Mouse (Mus musculus): ENCODE data around the gene Kmt5b.

Gene Kmt5b

DNA sequence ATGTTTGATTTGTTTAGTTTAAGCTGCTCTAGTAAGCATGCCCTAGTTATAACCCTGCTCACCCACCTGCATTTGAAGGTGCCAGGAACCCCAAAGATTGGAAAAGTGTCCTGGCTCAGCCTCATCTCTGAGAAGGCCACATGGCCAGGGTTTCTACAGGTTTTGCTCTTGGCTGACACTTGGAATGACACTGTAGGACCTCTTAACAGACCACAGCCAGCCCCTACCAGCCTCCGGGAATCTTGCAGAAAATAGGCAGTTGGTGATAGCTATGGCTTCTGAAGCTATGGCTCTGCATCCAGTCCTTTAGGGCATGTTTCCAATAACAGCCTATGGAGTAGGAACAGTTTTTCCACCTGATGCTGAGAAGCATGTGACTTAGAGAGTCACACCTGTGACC, 77.6 kb downstream of the Kmt5b start:
- peak; percentile 39 to 58 for DNase-seq

DNA sequence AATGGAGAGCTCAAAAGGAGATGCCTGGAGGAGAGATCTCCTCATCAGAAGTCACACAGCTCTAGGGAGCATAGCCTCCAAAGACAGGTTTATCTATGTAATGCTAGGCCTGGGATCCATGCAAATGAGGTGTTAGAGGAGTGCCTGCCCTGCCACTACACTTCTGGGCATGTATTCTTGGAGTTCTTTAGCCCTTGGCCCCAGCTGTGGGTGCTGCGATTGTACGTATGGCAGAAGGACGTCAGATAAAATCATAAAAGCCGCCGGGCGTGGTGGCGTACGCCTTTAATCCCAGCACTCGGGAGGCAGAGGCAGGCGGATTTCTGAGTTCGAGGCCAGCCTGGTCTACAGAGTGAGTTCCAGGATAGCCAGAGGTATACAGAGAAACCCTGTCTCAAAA, 78.1 kb downstream of the Kmt5b start:
- peak; percentile 31 to 38 for DNase-seq

DNA sequence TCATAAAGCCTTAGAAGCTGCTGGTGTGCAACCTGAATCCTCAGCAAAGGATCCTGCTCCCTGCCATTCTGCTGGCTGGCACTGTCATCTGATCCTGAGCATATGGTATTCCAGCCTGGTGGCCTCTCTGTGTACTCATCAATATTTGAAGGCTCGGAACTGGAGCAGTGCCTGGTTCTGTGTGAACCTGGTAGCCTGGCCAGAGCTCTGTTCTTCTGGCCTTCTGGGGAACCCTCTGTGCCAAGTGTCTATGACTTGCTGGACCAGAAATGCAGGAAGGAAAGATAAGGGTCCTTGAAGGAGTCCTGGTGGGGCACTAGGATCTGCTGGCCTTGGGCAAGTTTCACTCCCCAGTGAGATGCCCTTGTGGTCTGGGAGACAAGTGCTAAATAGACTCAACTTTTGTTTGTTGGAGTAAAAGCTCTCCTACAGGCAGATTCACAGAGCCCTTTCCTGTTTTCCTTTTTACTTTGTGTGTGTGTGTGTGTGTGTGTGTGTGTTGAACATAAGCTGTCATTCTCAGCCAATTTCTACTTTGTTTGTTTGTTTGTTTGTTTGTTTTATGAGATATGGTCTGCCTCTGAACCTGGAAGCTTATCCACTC, 78.7 kb downstream of the Kmt5b start:
- DNase-seq, result peak; percentile 92 to 94

DNA sequence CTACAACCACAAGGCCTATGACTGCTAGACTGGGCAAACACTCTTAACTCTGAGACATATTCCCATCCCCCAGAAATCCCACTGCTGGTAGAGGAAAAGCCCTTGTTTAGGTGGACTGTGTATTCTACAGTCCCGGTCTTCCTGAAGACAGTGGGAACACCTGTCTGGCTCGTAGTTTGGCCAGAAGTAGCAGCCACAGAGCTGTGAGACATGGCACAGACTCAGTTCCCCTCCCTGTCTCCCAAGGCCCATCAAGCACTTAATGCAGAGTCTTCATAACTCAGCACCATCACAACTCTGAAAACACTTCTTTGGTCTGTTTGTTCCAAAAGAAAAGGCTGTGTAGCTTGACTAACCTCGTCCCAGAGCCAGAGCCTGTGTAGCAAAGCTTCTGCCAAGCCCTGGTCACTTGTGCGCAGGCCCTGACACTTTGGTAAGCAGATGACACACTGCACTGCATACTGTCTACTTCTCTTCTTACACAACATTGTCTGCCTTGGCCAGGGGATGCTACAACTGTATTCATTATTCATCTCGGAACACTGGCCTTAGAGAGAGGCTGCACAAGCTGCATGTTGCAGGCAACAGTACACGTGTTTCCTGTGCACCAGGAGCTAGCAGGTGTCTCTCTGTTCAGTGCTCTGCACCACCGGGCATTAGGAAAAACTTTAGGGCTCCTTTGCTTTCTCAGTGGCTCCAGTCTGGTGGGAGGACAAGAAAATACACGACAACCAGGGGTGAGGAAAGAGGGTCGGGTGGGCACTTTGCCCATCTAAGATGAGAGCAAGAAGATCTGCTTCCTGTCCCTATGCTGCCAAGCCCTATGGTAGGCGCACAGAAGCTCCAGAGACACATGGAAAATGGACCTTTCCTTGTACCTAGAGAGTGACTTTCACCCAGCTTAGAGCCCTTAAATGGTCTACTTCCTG, 79.7 kb downstream of the Kmt5b start:
- DNase-seq, result peak; percentile 37 to 42

DNA sequence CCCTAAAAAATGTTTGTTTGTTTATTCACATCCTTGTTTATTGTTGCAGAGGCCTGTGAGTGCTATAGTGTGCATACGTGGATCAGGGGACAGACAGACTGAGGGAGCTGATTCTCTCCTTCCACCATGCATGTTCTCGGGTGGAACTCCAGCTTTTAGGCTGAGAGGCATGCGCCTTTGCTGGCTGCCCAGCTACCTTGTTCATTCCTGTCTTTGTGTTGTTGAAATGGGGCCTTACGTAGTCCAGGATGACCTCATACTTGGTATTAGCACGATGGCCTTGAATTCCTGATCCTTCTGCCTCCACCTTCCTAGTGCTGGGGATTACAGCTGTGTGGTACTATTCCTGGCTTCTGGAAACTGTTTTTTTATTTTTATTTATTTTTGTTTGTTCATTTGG, 80.5 kb downstream of the Kmt5b start:
- DNase-seq, result peak in 1 of 2 experiments; percentile 17

DNA sequence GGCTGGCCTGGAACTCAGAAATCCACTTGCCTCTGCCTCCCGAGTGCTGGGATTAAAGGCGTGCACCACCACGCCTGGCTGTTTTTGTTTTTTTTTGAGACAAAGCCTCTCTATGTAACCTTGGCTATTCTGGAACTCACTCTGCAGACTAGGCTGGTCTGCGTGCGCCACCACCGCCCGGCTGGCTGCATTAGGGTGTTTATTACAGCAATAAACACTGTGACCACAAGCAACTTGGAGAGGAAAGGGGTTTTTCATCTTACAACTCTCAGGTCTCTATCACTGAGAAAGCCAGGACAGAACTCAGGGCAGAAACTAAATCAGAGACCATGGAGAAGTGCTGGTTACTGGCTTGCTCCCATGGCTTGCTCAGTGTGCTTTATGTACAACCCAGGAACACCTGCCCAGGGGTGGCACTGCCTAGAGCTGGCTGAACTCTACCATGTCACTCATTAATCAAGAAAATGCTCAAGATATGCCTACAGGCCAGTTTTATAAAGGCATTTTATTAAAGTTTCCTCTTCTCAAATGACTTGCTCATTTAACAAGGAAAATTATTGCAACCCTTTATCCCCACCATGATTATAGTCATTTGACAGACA, 81.1 kb downstream of the Kmt5b start:
- peak in 1 of 2 experiments; percentile 11 for DNase-seq

DNA sequence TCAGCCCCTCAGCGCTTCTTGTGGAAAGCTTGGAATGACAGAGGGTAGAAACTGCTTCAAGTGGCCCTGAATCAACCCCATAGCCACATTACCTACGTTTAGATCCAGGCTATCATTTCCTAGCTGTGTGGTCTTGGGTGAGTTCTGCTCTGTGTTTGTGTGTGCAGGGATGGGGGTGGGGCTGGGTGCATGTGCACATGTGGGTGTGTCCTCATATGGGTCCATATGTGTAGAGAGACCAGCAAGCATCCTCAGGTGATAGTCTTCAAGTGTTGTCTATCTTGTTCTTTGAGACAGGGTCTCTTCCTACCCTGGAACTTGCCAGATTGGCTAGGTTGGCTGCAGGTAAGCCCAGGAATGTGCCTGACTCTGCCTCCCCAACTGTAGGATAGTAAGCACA, 82.0 kb downstream of the Kmt5b start:
- peak in 1 of 2 experiments; percentile 4 for DNase-seq

DNA sequence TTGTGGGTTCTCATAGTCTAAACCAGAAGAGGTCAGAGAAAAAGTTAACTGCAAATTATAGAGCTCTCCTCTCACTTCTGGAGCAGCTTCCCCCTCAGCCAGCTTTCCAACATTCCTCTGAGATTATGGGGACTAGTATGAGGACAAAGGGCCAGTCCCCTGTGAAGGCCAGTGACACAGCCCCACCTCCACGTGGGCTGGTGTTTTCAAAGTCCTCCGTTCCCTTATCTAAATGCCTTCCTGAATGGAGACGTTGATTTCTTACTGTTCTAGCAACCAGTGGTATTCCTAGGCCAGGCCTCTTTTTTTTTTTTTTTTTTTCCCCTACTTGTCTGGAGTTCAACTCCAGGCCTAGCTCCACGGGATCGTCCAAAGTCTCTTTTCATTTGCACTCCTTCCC, 82.9 kb downstream of the Kmt5b start:
- DNase-seq, result no peak

DNA sequence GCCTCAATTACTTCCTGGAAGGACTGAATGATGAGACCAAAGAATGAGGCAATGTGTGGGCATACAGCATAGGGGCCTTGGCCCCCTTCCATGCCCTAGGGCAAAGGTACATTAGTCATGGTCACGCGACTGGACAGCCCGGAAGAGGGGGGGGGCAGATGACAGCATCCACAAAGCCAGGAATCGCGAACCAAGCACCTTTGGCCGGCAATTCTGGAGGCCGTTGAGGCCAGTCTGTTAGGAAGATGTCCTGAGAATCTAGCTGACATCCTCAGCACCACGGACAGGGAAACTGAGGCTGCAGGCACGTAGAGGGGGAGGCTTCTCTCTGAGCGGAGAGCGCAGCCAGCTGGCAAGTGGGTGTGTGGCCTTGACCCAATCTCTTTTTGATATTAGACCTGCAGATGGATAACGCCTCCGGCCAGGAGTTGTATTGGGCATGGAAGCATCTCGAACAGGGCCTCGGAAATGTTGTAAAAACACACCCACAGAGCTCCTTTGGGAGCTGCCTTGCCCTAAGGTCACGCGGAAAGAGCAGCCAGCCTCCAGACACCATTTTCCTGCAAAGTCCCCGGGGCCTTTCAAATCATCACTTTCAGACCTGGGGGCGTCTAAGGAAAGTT, 83.7 kb downstream of the Kmt5b start:
- peak; percentile 55 to 72 for DNase-seq

DNA sequence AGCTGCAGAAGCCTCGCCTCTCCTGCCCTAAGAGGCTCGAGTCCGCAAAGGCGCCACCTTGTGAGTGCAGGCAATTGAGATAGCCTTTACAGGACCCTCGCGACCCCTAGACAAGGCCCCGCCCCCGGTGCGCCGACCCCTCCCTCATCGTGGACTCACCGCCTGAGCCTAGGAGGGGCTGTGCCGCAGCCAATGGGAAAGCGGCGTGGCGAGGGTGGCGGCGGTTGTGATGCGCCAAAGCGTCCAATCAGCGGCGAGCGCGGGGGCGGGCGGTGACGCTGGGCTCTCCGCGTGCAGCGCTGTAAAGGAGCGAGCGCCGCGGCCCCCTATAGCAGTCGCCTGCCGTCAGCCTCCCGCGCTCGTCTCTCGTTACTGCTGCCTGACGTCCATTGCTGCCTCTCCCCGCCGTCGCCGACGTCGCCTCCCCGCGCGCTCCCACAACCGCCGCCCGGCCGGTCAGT, 84.3 kb downstream of the Kmt5b start, which contains the start of gene Chka:
Gene Chka, plus strand, starts transcription at position 272 of the 461 bp plus-strand sequence.
- DNase-seq, result peak; percentile 99

DNA sequence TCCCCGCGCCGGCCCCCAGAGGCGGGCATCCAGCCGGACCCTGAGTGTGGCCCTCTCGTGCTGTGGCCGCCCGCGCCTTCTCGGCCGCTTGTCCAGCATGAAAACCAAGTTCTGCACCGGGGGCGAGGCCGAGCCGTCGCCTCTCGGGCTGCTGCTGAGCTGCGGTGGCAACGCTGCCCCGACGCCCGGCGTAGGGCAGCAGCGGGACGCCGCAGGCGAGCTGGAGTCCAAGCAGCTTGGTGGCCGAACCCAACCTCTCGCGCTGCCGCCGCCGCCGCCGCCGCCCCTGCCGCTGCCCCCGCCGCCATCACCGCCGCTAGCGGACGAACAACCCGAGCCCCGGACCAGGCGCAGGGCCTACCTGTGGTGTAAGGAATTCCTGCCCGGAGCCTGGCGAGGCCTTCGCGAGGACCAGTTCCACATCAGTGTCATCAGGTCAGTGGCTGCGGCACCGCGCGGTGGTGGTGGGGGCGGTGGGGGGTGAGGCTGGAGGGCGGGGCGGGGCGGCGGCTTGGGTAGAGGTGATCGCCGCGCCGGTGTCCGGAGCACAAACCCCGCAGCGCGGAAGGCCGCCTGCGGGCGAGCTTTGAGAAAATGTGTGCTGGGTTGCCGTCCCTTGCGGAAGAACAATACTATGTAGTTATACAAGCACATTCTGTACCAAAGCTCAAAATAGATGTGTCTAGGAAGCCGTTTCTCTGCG, 84.9 kb downstream of the Kmt5b start:
- peak; percentile 80 to 83 for DNase-seq

DNA sequence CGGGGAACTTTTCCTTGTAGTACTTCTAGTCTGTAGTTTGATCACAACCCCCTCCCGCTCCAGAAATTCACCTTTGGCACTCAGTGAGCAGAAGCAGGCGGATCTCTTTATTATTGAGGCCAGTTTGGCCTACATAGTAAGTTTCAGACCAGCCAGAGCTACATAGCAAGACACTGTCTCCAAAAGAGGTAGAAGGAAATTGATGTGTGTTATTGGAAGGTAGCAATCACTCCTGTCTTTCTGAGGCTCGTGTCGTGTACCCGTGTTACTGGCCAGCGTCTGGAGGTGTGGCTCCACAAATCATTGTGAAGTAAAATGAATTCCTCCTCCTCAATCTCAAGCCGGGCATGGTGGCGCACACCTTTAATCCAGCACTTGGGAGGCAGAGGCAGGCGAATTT, 85.9 kb downstream of the Kmt5b start:
- DNase-seq, result no peak

DNA sequence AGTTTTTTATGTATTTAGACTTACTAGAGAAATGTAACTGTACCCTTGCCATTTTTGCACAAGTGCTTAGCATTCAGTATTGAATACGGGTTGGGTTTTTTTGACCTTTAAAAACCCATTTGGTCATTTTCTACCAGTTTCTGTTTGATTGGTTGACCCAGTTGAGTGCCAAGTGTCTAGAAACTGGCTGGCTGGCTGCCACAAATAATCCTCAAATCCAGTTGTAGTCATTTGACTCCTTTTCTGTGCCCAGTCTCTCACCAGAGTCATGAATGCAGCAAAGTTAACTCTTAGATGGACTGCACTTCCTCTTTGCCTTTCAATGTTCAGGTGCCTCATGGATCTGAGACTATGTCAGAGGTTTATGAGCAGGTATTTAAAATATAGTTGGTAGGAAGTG, 86.7 kb downstream of the Kmt5b start:
- peak in 1 of 2 experiments; percentile 60 for DNase-seq

DNA sequence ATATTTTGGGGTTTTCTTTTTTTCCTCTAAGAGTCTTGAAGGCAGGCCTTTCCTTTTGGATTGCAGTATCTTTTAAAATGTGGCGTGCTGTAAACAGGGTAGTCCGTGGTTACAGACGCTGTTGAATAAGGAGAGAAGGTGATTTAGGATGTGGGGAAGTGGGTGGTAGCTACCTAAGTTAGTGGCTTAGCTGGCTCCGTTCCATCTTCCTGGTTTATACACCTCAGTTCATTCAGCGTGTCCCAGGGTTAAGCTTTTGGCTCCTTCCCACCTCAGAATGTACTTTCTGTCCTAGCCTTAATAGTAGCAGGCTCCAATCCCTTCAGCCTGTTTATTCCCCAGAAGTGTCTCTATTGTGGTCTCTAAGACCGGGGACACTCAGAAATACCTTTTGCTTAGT, 87.9 kb downstream of the Kmt5b start:
- no peak for DNase-seq

DNA sequence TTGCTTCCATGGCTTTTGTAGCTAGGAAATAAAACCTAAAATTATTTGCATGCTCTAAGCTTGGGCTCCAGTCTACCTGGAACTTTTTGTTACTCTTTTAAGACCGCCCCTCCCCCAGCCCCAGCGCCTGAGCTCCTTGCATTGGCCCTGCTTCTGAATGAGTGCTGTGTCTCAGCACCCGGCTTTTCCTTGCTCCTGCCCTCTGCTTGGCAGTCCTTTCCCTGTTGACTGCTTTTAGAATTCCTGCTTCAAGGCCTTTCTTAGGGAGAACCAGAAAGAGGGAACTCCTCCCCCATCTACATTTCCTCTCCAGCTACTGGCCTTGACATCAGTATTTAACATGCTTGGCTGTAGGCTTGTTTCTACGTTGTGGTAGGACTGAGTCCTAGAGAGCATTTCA, 88.4 kb downstream of the Kmt5b start:
- DNase-seq, result peak in 1 of 2 experiments; percentile 55

DNA sequence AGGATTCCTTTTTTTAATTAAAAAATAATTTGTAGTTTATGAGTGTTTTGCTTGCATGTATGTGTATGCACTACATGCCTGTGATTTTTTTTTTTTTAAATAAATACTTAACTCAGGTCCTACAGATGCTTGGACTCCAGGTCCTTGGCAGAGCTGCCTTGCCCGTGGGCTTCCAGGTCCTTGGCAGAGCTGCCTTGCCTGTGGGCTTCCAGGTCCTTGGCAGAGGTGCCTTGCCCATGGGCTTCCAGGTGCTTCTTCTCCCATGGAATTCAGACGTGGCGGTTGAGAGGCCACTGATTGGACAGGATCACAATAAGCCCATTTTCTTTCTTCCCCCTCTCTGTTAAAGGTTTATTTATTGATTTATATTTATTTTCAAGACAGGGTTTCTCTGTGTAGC, 90.0 kb downstream of the Kmt5b start:
- DNase-seq, result peak; percentile 40 to 63

DNA sequence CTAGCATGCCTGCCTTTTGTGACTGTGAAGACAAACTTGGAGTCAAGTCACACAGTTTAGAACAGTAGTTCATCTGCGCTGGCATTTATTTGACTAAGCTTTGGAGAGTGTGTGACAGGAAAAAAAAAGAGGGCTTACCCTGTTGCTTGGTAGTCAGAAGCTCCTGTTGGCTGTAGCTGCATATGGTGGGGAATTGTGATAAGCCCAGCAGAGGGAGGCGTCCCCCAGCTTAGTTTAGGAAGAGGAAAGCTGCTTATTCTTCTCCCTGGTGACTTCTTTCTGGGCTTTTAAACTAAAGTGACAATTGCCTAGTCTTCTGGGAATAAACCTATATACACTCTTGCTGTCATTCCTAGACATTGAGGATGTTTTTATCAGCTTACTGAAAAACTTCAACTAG, 95.5 kb downstream of the Kmt5b start:
- DNase-seq, result no peak

DNA sequence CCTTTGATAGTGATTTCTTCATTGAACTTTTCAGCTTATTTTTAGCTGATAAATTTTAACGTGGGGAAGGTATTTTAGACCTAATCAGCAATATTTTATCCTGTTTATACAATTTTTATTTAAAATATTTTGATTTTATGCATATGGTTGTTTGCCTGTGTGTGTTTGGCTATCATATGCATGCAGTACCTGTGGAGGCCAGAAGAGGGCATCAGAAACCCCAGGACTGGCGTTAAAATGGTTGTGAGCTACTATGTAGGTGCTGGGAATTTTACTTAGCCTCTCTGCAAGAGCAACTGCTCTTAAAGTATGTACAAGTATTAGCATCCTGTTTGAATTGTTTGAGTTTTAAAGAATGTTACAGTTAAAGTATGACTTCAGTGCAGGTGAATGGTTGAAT, 97.7 kb downstream of the Kmt5b start:
- no peak for DNase-seq
